Mouse (Mus musculus) E14TG2a.4 (cell line): Measurements from ENCODE around the gene Grk6.

Source experiments
- CTCF ChIP-seq: conservative IDR thresholded peaks from 2 replicates; pipeline ENCODE4 v1.5.1; 2014; ENCODE audit warnings: low read length
- NANOG ChIP-seq: IDR thresholded peaks from 2 replicates; pipeline ENCODE4 v1.6.1; 2014; ENCODE audit warnings: borderline replicate concordance, low read length, mixed read lengths
- POU5F1 ChIP-seq: IDR thresholded peaks from 2 replicates; pipeline ENCODE4 v1.6.1; 2014; ENCODE audit warnings: low read length, borderline replicate concordance

DNA sequence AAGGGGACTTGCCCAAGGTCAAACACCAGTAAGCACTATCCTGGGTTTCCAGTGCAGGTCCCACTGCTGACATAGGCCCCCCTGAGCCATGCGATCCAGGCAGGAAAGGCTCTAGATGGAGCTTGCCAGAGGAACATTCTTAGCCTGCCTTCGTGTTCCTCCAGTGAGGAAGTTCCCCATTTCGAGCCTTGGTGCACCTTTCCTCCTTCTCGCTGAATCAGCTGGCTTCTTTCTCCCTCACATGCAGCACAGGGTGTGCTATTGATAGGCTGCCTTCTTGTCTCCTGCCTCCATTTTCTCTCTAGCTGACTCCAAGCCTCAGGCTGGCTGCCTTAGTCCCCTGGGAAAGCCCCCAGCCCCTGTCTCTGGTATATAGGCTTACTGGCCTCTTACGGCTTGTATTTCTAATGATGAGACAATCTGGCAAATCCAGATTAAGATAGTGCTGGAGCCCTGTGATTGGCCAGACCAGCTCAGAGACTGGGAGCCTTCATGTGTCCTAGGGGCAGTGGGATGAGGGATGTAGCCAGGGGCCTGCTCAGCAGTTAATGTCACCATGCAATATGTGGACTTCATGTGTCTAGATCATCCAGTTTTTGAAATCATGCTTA is 21.1 kb downstream of the Grk6 start:
- TF ChIP-seq CTCF (no peak), POU5F1 (no peak), NANOG (no peak)
